Mouse (Mus musculus): ENCODE data around the gene Cpxm1. TPM values are rescaled to one million over a fixed set of nuclear protein-coding genes. Genes with fewer than 3 reads are reported as not detected.
A peak's percentile ranks its signal among the peaks of the same experiment; 100 is the strongest.

Cpxm1 gene
- polyA plus RNA-seq, 1 experiment from 2014 or later, result 26.2 TPM

DNA sequence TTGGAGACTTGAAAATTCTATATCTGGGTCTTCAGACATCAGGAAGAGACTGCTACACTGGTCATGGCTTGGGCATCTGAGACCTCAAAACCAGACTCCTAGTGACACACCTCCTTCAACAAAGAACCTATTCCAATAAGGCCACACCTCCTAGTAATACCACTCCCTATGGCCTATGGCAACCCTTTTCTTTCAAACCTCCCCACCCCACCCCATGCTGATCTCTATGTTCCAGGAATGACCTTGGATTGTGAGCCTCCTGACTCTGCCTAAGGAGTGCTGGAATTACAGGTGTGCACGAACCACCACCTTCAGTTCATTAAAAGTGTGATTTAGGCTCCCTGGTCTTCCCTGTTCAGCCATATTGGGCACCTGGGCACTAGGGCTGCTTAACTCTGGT is 2.7 kb upstream of the Cpxm1 start:
- 88% methylated on average over 1 of the region's 1 CpGs for WGBS
- no peak overlapping the region for H3K4me3 ChIP-seq (ENCODE audit: control insufficient read depth in 1 of 2, insufficient read depth in 1 of 2, low read depth in 1 of 2, low read length in 2 of 2)
- no peak overlapping the region for H3K27ac ChIP-seq (replicated peaks in 1 of 2; ENCODE audit: control insufficient read depth in 1 of 2, insufficient read depth in 1 of 2, low read depth in 2 of 2, low read length in 2 of 2)
- H3K9me3 ChIP-seq (ENCODE audit: control insufficient read depth, low read length), result no peaks in the 10 kb centered on the region
- no peaks in the 10 kb centered on the region for H3K36me3 ChIP-seq (ENCODE audit: control insufficient read depth, insufficient read depth, low read length)
- H3K4me2 ChIP-seq (ENCODE audit: low read length), result no peak overlapping the region
- no peak overlapping the region for H3K9ac ChIP-seq (ENCODE audit: low read length)
- peaks cover 6 to 7% of the 10 kb centered on the region in 2 experiments; a peak in 2 of 4 replicates for H3K4me1 ChIP-seq (ENCODE audit: control insufficient read depth in 2 of 2, insufficient read depth in 2 of 2, low read length in 2 of 2)
- ATAC-seq (ENCODE audit: insufficient number of reproducible peaks, insufficient read depth, low FRiP score, low read depth), result no peak
- 0 out of 2 replicates have a peak, but pooled peaks cover 14% of the 10 kb centered on the region for H3K27me3 ChIP-seq (ENCODE audit: control insufficient read depth, insufficient read depth, low read length)

DNA sequence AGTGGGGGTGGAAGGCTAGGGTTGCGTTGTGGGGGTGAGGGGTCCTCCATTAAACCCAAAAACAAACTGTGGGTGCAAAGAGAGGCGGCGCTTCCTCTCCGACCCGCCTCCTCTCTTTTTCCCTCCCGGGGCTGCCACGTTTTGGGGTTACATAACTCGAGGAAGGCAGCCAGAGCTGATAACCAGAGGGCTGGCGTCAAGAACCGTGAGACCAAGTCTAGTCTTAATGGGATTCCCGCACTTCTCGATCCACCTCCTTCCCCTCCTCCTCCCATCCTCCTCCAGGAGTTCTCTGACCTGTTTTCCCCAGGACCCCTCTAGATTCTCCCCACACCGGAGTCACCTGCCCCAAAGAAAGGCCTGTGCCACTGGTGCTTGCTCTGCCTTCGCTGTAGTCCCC is 717 bp upstream of the Cpxm1 start:
- no peak for ATAC-seq (ENCODE audit: insufficient number of reproducible peaks, insufficient read depth, low FRiP score, low read depth)

DNA sequence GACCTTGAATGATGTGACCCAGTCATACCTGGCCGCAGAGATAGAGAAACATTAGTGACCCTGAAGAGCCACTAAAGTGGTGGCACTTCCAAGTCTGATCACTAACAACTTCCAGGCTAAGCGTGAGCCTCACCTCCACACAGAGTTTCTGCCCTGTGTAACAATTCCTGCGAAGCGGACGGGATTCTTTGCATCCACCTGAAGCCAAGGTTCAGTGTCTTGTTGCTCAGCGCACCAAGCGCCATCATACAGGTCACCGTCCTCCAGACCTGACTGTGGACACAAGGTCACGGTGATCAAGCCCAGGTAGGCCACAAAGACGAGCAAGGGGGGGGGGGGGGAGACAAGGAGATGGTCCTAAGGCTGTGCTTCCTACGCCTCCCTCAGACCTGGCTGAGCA is 1.7 kb downstream of the Cpxm1 start:
- Histone ChIP-seq H3K4me2 (ENCODE audit: low read length) (no peak overlapping the region), H3K4me3 (ENCODE audit: control insufficient read depth in 1 of 2, insufficient read depth in 1 of 2, low read depth in 1 of 2, low read length in 2 of 2) (no peak overlapping the region), H3K4me1 (ENCODE audit: control insufficient read depth in 2 of 2, insufficient read depth in 2 of 2, low read length in 2 of 2) (peaks cover 6 to 7% of the 10 kb centered on the region in 2 experiments; a peak in 2 of 4 replicates), H3K27ac (replicated peaks in 1 of 2; ENCODE audit: control insufficient read depth in 1 of 2, insufficient read depth in 1 of 2, low read depth in 2 of 2, low read length in 2 of 2) (no peak overlapping the region), H3K27me3 (ENCODE audit: control insufficient read depth, insufficient read depth, low read length) (0 out of 2 replicates have a peak, but pooled peaks cover 14% of the 10 kb centered on the region), H3K36me3 (ENCODE audit: control insufficient read depth, insufficient read depth, low read length) (0 out of 2 replicates have a peak, but pooled peaks cover 11% of the 10 kb centered on the region), H3K9ac (ENCODE audit: low read length) (no peak overlapping the region), H3K9me3 (ENCODE audit: control insufficient read depth, low read length) (no peaks in the 10 kb centered on the region)
- WGBS, result 85% methylated on average over 11 of the region's 11 CpGs
- no peak for ATAC-seq (ENCODE audit: insufficient number of reproducible peaks, insufficient read depth, low FRiP score, low read depth)

More for the DNA sequence above, 717 bp upstream of the Cpxm1 start:
- Histone ChIP-seq H3K9ac (ENCODE audit: low read length) (peak overlapping the region; percentile 78; the same call in 1 of the 2 replicates), H3K4me2 (ENCODE audit: low read length) (peak overlapping the region; percentile 97), H3K9me3 (ENCODE audit: control insufficient read depth, low read length) (no peaks in the 10 kb centered on the region), H3K4me3 (ENCODE audit: control insufficient read depth in 1 of 2, insufficient read depth in 1 of 2, low read depth in 1 of 2, low read length in 2 of 2) (peak overlapping the region; percentile 65 to 69), H3K27ac (replicated peaks in 1 of 2; ENCODE audit: control insufficient read depth in 1 of 2, insufficient read depth in 1 of 2, low read depth in 2 of 2, low read length in 2 of 2) (no peak overlapping the region), H3K4me1 (ENCODE audit: control insufficient read depth in 2 of 2, insufficient read depth in 2 of 2, low read length in 2 of 2) (peaks cover 6 to 7% of the 10 kb centered on the region in 2 experiments; a peak in 2 of 4 replicates), H3K36me3 (ENCODE audit: control insufficient read depth, insufficient read depth, low read length) (0 out of 2 replicates have a peak, but pooled peaks cover 7% of the 10 kb centered on the region), H3K27me3 (ENCODE audit: control insufficient read depth, insufficient read depth, low read length) (0 out of 2 replicates have a peak, but pooled peaks cover 14% of the 10 kb centered on the region)
- 9% methylated on average over 14 of the region's 14 CpGs for WGBS

DNA sequence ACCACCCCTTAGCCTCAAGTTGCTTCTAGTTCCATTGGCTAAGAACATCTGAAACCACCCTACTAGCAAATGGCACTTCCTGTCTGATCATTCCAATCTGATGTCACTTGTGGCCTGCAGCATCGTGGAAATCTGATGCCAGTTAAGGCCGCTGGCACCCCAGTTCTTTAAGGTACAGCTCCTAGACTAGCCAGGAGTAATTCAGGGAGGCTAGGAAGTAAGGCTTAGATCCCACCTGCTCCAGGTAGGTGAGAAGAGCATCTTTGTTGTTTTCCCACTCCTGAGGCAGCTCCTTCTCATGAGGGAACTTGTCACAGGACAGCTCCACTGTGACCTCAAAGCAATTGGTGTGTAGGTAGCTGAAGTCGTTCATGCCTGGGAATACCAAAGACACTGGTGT is 4.5 kb downstream of the Cpxm1 start:
- 0 out of 2 replicates have a peak, but pooled peaks cover 11% of the 10 kb centered on the region for H3K36me3 ChIP-seq (ENCODE audit: control insufficient read depth, insufficient read depth, low read length)
- no peak overlapping the region for H3K4me2 ChIP-seq (ENCODE audit: low read length)
- no peak overlapping the region for H3K4me3 ChIP-seq (ENCODE audit: control insufficient read depth in 1 of 2, insufficient read depth in 1 of 2, low read depth in 1 of 2, low read length in 2 of 2)
- H3K27me3 ChIP-seq (ENCODE audit: control insufficient read depth, insufficient read depth, low read length), result 0 out of 2 replicates have a peak, but pooled peaks cover 5% of the 10 kb centered on the region
- H3K4me1 ChIP-seq (ENCODE audit: control insufficient read depth in 2 of 2, insufficient read depth in 2 of 2, low read length in 2 of 2), result peaks cover 2 to 7% of the 10 kb centered on the region in 2 experiments; a peak in 2 of 4 replicates
- ATAC-seq (ENCODE audit: insufficient number of reproducible peaks, insufficient read depth, low FRiP score, low read depth), result no peak
- H3K9ac ChIP-seq (ENCODE audit: low read length), result no peak overlapping the region
- 86% methylated on average over 3 of the region's 3 CpGs for WGBS
- H3K27ac ChIP-seq (replicated peaks in 1 of 2; ENCODE audit: control insufficient read depth in 1 of 2, insufficient read depth in 1 of 2, low read depth in 2 of 2, low read length in 2 of 2), result no peak overlapping the region
- no peaks in the 10 kb centered on the region for H3K9me3 ChIP-seq (ENCODE audit: control insufficient read depth, low read length)

DNA sequence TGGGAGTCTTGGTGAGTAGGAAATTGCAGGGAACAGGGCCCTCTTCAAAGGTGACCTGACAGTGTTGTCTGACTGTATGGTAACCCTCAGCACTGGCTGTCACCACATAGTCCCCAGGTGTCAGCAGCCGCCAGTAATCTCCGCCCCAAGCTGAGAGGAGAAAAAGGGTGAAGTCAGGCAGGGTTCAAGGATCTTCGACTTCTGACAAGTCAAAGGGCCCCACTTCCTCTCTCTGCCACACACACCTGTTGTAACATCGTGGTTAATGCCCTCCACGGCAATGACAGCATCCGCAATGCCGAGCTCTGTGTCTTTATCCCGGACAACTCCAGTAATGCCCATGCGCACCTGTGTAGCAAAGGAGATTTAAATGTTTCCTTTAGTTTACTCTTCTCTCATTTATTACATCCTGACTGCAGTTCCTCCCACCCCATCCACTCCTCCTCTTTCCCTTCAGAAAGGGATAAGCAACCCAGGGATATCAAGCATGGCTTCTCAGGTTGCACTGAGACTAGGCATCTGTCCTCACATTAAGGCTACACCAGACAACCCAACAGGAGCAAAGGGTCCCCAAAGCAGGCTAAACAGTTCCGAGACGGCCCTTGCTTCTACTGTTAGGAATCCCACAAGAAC is 6.3 kb downstream of the Cpxm1 start:
- Histone ChIP-seq H3K4me1 (ENCODE audit: control insufficient read depth in 2 of 2, insufficient read depth in 2 of 2, low read length in 2 of 2) (no peaks in the 10 kb centered on the region), H3K27me3 (ENCODE audit: control insufficient read depth, insufficient read depth, low read length) (0 out of 2 replicates have a peak, but pooled peaks cover under 1% of the 10 kb centered on the region), H3K36me3 (ENCODE audit: control insufficient read depth, insufficient read depth, low read length) (0 out of 2 replicates have a peak, but pooled peaks cover 11% of the 10 kb centered on the region), H3K9me3 (ENCODE audit: control insufficient read depth, low read length) (no peaks in the 10 kb centered on the region), H3K9ac (ENCODE audit: low read length) (no peak overlapping the region), H3K27ac (replicated peaks in 1 of 2; ENCODE audit: control insufficient read depth in 1 of 2, insufficient read depth in 1 of 2, low read depth in 2 of 2, low read length in 2 of 2) (no peak overlapping the region), H3K4me3 (ENCODE audit: control insufficient read depth in 1 of 2, insufficient read depth in 1 of 2, low read depth in 1 of 2, low read length in 2 of 2) (no peak overlapping the region), H3K4me2 (ENCODE audit: low read length) (no peak overlapping the region)
- ATAC-seq (ENCODE audit: insufficient number of reproducible peaks, insufficient read depth, low FRiP score, low read depth), result no peak
- 79% methylated on average over 11 of the region's 11 CpGs for WGBS

DNA sequence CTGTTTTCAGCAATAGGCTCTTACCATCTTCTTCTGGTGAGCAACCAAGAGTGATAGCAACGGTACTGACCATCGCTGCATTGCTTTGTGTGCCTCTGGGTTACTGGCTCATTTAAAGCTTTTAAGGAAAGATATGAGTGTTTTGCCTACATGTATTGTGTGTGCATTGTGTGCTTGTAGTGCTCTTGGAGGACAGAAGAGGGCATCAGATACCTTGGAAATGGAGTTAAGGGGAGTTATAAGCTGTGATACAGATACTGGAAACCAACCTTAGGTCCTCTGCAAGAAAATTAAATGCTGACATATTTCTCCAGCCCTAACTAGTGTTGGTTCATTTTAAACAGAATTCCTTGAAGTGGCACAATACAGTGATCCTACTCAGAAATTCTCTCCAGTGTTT is 8.6 kb downstream of the Cpxm1 start:
- Histone ChIP-seq H3K9me3 (ENCODE audit: control insufficient read depth, low read length) (no peaks in the 10 kb centered on the region), H3K4me3 (ENCODE audit: control insufficient read depth in 1 of 2, insufficient read depth in 1 of 2, low read depth in 1 of 2, low read length in 2 of 2) (no peak overlapping the region), H3K27ac (replicated peaks in 1 of 2; ENCODE audit: control insufficient read depth in 1 of 2, insufficient read depth in 1 of 2, low read depth in 2 of 2, low read length in 2 of 2) (no peak overlapping the region), H3K9ac (ENCODE audit: low read length) (no peak overlapping the region), H3K4me1 (ENCODE audit: control insufficient read depth in 2 of 2, insufficient read depth in 2 of 2, low read length in 2 of 2) (no peaks in the 10 kb centered on the region), H3K27me3 (ENCODE audit: control insufficient read depth, insufficient read depth, low read length) (no peaks in the 10 kb centered on the region), H3K4me2 (ENCODE audit: low read length) (no peak overlapping the region), H3K36me3 (ENCODE audit: control insufficient read depth, insufficient read depth, low read length) (0 out of 2 replicates have a peak, but pooled peaks cover 11% of the 10 kb centered on the region)
- 73% methylated on average over 2 of the region's 2 CpGs for WGBS
- no peak for ATAC-seq (ENCODE audit: insufficient number of reproducible peaks, insufficient read depth, low FRiP score, low read depth)

DNA sequence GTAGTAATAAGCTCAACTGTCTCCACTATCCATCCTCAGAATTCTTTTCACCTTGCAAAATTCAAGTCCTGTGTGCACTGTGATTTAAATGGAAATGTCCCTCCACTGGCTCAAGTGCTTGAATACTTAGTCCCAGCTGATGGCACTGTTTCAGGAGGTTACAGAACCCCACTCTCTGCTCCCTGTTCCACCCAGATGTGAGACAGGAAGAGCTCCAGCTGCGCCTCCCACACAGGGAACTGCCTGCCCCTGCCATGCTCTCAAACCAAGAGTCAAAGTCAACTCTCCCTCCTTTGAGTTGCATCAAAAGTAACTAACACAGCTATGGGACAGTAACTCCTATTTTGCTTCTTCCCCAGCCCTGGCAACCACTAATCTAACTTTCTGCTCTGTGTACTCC is 11.2 kb downstream of the Cpxm1 start:
- 60% methylated on average over 1 of the region's 1 CpGs for WGBS
- Histone ChIP-seq H3K4me3 (ENCODE audit: control insufficient read depth in 1 of 2, insufficient read depth in 1 of 2, low read depth in 1 of 2, low read length in 2 of 2) (no peak overlapping the region), H3K27me3 (ENCODE audit: control insufficient read depth, insufficient read depth, low read length) (peaks cover 3% of the 10 kb centered on the region; the same call in 1 of the 2 replicates), H3K9me3 (ENCODE audit: control insufficient read depth, low read length) (no peaks in the 10 kb centered on the region), H3K9ac (ENCODE audit: low read length) (no peak overlapping the region), H3K27ac (replicated peaks in 1 of 2; ENCODE audit: control insufficient read depth in 1 of 2, insufficient read depth in 1 of 2, low read depth in 2 of 2, low read length in 2 of 2) (no peak overlapping the region), H3K4me1 (ENCODE audit: control insufficient read depth in 2 of 2, insufficient read depth in 2 of 2, low read length in 2 of 2) (no peaks in the 10 kb centered on the region), H3K4me2 (ENCODE audit: low read length) (no peak overlapping the region), H3K36me3 (ENCODE audit: control insufficient read depth, insufficient read depth, low read length) (no peaks in the 10 kb centered on the region)
- no peak for ATAC-seq (ENCODE audit: insufficient number of reproducible peaks, insufficient read depth, low FRiP score, low read depth)
